Mouse (Mus musculus) embryonic facial prominence, embryonic 13.5 days (tissue): ENCODE data around the gene Fam160b1. TPM values are rescaled to one million over a fixed set of nuclear protein-coding genes. Genes with fewer than 3 reads are reported as not detected.
A peak's percentile ranks its signal among the peaks of the same experiment; 100 is the strongest.

Source experiments
- ATAC-seq: fragments of 200-750 bp; cut with Nextera tagmentation; 2 replicates; pipeline ENCODE4 v1.8.0; 2017; ENCODE audit warnings: low read depth; ENCODE audit not compliant: insufficient number of reproducible peaks, insufficient read depth, low FRiP score, low TSS enrichment
- H3K27ac ChIP-seq: fragments of 300-500 bp; sonication (generic); 2 replicates; pipeline ENCODE4 v1.5.1; 2015; ENCODE audit warnings: moderate library complexity, mild to moderate bottlenecking, inconsistent platforms
- H3K27me3 ChIP-seq: fragments of 300-500 bp; sonication (generic); 2 replicates; pipeline ENCODE4 v1.6.1; 2015; ENCODE audit warnings: mild to moderate bottlenecking, inconsistent platforms
- H3K36me3 ChIP-seq: fragments of 300-500 bp; sonication (generic); 2 replicates; pipeline ENCODE4 v1.6.1; 2015; ENCODE audit warnings: mild to moderate bottlenecking, inconsistent platforms
- H3K4me1 ChIP-seq: fragments of 300-500 bp; sonication (generic); 2 replicates; pipeline ENCODE4 v1.6.1; 2015; ENCODE audit warnings: inconsistent platforms
- H3K4me2 ChIP-seq: fragments of 300-500 bp; sonication (generic); 2 replicates; pipeline ENCODE4 v1.6.1; 2015; ENCODE audit warnings: moderate library complexity, mild to moderate bottlenecking, inconsistent platforms
- H3K4me3 ChIP-seq: fragments of 300-500 bp; sonication (generic); 2 replicates; pipeline ENCODE4 v1.5.1; 2015; ENCODE audit warnings: mild to moderate bottlenecking, inconsistent platforms
- H3K9ac ChIP-seq: fragments of 300-500 bp; sonication (generic); 2 replicates; pipeline ENCODE4 v1.6.1; 2015; ENCODE audit warnings: mild to moderate bottlenecking, inconsistent platforms
- H3K9me3 ChIP-seq: fragments of 300-500 bp; sonication (generic); 2 replicates; pipeline ENCODE4 v1.6.1; 2016; ENCODE audit warnings: inconsistent platforms
- WGBS: fragments of 180-500 bp; shearing (Covaris S2); methylation state at CpG from one replicate; pipeline ENCODE4 v1.1.7; 2015; ENCODE audit warnings: mixed read lengths; 5-methylcytosine and 5-hydroxymethylcytosine counted together
- polyA plus RNA-seq: library from polyadenylated mRNA; unstranded; fragments of >200 nt; fragmentation: Nextera tagmentation; extraction: Ambion mirVana; gene quantifications from 2 replicates; pipeline ENCODE4 v1.2.1, GENCODE M21; 2015

Gene Fam160b1
- polyA plus RNA-seq, 1 experiment from 2014 or later, result 15.2 TPM

DNA sequence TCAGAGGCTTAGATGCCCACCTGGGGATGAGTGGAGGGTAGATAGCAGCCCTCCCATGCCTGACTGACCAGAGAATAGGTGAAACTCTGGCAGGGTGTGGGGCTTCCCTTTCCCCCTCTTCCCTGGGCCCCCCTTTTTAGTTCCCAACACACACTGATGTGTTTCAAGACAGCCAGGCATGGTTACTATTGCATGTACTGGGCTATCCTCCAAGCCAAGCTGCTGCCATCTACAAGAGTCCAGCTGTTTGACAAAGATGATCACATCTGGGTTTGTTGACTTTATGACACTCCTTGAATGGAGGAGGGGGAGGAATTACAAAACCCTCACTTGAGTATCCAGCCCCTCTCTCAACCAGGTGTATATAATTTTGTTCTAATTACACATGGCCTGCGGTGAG is 47.5 kb downstream of the Fam160b1 start:
- ATAC-seq, result no peak
- no peaks in the 10 kb centered on the region for H3K27me3 ChIP-seq
- H3K36me3 ChIP-seq, result no peaks in the 10 kb centered on the region
- no peak overlapping the region for H3K27ac ChIP-seq
- H3K9ac ChIP-seq, result no peak overlapping the region
- no peak overlapping the region for H3K4me3 ChIP-seq
- H3K4me1 ChIP-seq, result peaks cover 26% of the 10 kb centered on the region
- WGBS, result 83% methylated on average over 1 of the region's 1 CpGs
- H3K9me3 ChIP-seq, result no peaks in the 10 kb centered on the region
- H3K4me2 ChIP-seq, result no peak overlapping the region

DNA sequence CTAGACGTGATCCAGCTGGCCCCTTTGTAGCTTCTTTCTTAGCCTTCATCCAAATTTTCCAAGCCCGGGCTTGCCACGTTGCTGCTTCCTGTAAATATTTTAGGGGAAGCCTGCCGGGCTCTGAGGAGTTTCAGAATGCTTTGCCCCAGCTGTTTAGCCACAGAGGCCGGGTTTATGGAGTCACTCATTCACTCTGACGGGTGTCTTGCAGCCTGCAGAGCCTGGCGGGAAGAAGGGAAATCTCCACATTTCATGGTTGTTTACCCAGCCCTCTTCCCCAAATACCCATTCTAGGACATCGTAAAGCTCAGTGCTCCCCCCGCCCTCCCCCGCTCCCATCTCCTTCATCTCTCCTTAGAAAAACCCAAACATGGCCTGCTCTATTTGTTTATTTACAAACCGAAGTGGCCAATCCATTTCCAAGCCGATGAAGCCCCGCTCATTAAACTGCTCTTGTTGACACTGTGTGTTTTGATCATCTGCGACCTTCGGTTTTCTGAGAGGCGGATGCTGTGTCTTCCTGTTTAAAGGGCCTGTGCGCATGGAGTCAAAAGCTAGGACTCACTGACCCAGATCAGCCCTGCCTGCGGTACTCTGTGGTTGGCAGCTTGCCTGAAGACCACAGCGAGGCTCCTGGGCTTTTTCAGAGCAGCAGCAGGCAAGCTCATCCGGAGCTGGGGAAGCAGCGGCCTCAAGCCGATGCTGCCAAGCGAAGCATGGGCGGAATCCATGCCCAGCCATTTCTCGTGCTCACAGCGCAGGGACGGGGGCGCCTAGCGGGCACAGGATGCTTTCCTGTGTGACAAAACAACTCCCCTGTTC is 51.1 kb downstream of the Fam160b1 start:
- H3K36me3 ChIP-seq, result no peaks in the 10 kb centered on the region
- ATAC-seq, result peak; percentile 62; the same call in 1 of the 2 replicates
- peak overlapping the region; percentile 91 for H3K27ac ChIP-seq
- no peaks in the 10 kb centered on the region for H3K9me3 ChIP-seq
- peak overlapping the region; percentile 53 for H3K4me2 ChIP-seq
- H3K9ac ChIP-seq, result peak overlapping the region; percentile 55; the same call in 1 of the 2 replicates
- WGBS, result 20% methylated on average over 29 of the region's 29 CpGs
- H3K4me1 ChIP-seq, result peaks cover 24% of the 10 kb centered on the region
- peak overlapping the region; percentile 9; the same call in 1 of the 2 replicates for H3K4me3 ChIP-seq
- H3K27me3 ChIP-seq, result no peaks in the 10 kb centered on the region

DNA sequence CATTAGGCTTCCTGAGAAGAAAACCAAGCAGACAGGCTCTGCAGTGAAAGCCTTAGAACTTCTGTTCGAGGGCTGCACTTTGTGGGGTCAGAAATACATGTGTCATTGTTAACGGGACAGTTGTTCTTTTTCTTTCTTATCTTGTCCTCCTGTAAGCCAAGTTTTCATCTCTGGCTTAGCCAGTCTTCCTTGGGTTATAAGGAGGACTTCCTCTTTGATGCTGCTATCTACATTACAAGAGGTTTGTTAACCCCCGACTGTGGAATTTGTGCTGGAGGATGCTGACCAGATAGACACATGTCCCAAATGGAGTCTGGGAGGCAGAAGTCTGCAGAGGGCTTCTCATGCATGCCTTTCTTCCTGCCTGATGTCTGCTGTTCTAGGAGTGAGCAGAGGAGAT is 52.7 kb downstream of the Fam160b1 start:
- Histone ChIP-seq H3K4me2 (no peak overlapping the region), H3K36me3 (no peaks in the 10 kb centered on the region), H3K4me1 (peaks cover 27% of the 10 kb centered on the region), H3K4me3 (no peak overlapping the region), H3K9me3 (no peaks in the 10 kb centered on the region), H3K9ac (no peak overlapping the region), H3K27me3 (0 out of 2 replicates have a peak, but pooled peaks cover under 1% of the 10 kb centered on the region), H3K27ac (peak overlapping the region; percentile 55; the same call in 1 of the 2 replicates)
- no peak for ATAC-seq
- WGBS, result 80% methylated on average over 3 of the region's 3 CpGs

DNA sequence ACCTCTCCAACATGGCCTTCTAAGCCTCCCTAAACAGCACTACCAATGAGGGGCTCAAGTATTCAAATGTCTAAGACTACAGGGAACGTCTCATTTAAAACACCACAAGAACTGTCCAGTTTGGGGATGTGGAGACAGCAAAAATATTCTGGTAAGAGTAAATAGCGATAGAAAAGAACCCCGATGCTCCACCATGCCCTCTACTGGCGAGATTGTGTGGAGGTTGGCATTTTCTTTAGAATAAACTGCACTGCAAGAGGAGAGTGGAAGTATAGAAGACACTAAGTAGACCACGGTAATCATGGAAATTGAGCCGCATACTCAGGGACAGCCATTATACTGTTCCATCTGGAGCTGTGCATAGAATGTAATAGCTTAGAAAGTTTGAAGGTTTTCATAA is 53.4 kb downstream of the Fam160b1 start:
- Histone ChIP-seq H3K4me1 (peaks cover 29% of the 10 kb centered on the region), H3K36me3 (no peaks in the 10 kb centered on the region), H3K4me2 (no peak overlapping the region), H3K27me3 (0 out of 2 replicates have a peak, but pooled peaks cover 4% of the 10 kb centered on the region), H3K4me3 (no peak overlapping the region), H3K9ac (no peak overlapping the region), H3K27ac (no peak overlapping the region), H3K9me3 (no peaks in the 10 kb centered on the region)
- ATAC-seq, result no peak
- 80% methylated on average over 6 of the region's 6 CpGs for WGBS

DNA sequence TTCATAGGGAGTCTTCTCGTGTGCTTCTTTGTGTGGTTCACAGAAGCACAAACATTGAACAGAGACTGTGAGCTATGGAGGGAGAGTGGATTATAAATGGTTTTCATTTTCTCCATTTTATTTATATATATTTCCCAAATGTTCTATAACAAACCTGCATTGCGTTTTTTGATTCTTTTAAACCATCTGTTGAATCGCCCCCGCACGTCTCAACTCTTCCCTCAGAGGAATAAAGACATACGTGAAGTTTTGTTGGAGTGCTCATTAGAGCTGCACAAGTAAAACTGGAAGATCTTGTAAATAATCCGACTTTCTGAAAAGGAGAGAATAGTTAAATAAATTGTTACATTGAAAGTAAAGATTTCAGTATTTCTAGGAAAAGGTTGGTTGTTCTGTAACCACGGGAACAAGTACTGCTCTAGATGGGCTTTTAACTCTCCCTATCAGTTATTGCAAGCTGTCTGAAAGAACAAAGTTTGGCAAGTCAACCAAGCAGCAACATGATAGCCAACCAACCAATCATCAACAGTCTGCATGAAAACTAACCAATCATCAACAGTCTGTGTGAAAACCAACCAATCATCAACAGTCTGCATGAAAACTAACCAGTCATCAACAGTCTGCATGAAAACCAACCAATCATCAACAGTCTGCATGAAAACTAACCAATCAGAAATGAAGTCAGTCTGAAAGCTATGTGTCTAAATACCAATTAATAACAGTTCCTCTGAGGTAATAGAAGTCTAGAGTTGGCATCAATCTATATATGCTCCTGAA is 54.7 kb downstream of the Fam160b1 start:
- Histone ChIP-seq H3K4me2 (no peak overlapping the region), H3K9me3 (no peaks in the 10 kb centered on the region), H3K4me3 (no peak overlapping the region), H3K9ac (no peak overlapping the region), H3K27ac (no peak overlapping the region), H3K36me3 (no peaks in the 10 kb centered on the region), H3K4me1 (peaks cover 29% of the 10 kb centered on the region), H3K27me3 (0 out of 2 replicates have a peak, but pooled peaks cover 4% of the 10 kb centered on the region)
- ATAC-seq, result no peak
- 77% methylated on average over 8 of the region's 8 CpGs for WGBS

DNA sequence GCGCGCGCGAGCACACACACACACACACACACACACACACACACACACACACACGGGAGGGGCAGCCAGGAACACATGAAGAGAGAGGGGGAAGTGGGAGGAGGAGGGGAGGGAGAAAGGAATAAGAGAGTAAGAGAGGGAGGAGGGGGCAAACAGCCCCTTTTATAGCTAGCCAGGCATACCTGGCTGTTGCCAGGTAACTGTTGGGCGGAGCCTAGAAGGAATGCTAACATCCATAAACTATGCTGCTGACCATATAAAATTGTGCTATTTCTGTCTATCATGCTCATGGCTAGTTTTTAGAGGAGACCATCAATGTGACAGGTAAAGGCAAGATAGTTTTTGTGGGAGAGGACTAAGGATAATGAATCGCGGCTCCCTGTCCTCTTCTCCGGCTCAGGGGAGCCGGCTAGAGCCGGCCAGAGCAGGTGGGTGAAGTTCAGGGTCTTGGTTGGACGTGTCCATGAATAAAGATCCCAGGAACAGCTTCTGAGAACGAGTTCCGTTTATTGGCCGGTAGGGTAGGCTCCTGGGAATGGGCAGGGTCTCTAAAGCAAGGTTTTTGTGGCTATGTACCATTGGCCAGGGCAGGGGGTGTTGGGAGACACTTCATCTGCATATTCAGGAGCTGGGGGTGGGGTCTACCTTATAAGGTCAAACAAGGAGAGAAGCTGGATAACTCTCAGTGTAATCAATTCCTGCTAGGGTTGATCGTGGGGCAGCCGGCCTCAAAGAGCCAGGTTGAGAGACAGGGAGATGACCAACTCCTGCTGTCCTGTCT is 57.5 kb downstream of the Fam160b1 start:
- no peaks in the 10 kb centered on the region for H3K36me3 ChIP-seq
- no peak for ATAC-seq
- H3K27me3 ChIP-seq, result 0 out of 2 replicates have a peak, but pooled peaks cover 4% of the 10 kb centered on the region
- H3K4me3 ChIP-seq, result 0 out of 2 replicates have a peak overlapping the region, but pooled peaks have one; percentile 6
- peaks cover 9% of the 10 kb centered on the region for H3K4me1 ChIP-seq
- H3K9me3 ChIP-seq, result no peaks in the 10 kb centered on the region
- peak overlapping the region; percentile 40 for H3K4me2 ChIP-seq
- H3K9ac ChIP-seq, result no peak overlapping the region
- WGBS, result 11% methylated on average over 12 of the region's 17 CpGs
- no peak overlapping the region for H3K27ac ChIP-seq

DNA sequence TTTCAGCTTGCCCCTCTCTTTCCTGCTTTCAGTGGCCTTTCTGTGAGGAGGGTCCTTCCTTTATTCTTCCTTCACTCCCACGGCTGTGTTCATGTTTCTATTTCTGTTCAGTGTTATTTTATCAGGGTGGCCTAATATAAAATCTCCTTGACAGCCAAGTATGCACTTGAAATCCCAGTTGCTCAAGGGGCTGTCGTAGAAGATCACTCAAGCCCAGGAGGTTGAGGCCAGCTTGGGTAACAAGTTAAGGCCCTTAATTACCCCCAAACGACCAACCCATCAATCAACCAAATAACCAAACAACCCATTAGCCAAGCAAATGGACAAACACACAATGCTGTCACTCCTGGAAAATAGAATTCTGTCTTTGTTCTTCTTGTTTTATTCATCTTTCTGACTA is 62.9 kb downstream of the Fam160b1 start:
- no peak for ATAC-seq
- H3K36me3 ChIP-seq, result no peaks in the 10 kb centered on the region
- no peak overlapping the region for H3K4me3 ChIP-seq
- H3K9ac ChIP-seq, result no peak overlapping the region
- no peaks in the 10 kb centered on the region for H3K9me3 ChIP-seq
- H3K4me2 ChIP-seq, result no peak overlapping the region
- H3K27ac ChIP-seq, result no peak overlapping the region
- H3K4me1 ChIP-seq, result no peaks in the 10 kb centered on the region
- 0 out of 2 replicates have a peak, but pooled peaks cover 1% of the 10 kb centered on the region for H3K27me3 ChIP-seq
- 25% methylated on average over 3 of the region's 3 CpGs for WGBS

DNA sequence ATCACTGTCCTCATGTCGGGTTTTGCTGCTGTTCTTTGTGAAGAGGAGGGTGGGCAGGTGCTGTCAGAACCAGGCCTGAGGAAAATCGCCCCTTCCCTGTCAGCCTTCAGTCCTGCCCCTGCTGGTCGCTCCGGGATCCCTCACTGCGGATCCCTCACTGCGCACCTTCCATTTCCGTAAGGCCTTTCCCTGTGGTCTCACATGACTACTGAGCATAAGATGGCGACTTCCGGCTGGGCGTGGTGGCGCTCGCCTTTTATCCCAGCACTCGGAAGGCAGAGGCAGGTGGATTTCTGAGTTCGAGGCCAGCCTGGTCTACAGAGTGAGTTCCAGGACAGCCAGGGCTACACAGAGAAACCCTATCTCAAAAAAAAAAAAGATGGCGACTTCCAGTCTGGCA is 64.8 kb downstream of the Fam160b1 start:
- no peaks in the 10 kb centered on the region for H3K9me3 ChIP-seq
- H3K36me3 ChIP-seq, result no peaks in the 10 kb centered on the region
- H3K4me1 ChIP-seq, result peaks cover 5% of the 10 kb centered on the region; the same call in 1 of the 2 replicates
- H3K27me3 ChIP-seq, result no peaks in the 10 kb centered on the region
- H3K4me3 ChIP-seq, result no peak overlapping the region
- H3K9ac ChIP-seq, result no peak overlapping the region
- ATAC-seq, result no peak
- no peak overlapping the region for H3K27ac ChIP-seq
- WGBS, result 98% methylated on average over 15 of the region's 15 CpGs
- no peak overlapping the region for H3K4me2 ChIP-seq

DNA sequence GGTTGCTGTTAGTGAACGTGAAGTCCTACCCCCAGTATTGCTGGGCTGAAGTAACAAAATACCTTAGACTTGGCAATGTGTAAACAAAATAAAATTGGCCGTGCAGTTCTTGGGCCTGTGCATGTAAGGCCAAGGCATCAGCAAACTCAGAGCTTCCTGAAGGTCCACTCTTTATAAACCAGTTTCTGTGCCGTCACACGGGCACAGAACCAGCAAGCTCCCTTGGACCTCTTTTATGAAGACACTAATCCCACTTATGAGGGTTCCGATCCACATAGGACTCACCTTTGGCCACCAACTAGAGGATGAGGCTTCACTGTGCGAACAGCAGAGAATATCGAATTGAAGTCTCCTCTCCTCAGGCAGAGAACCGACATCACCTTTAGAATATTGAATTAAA is 66.4 kb downstream of the Fam160b1 start:
- Histone ChIP-seq H3K36me3 (no peaks in the 10 kb centered on the region), H3K4me1 (peaks cover 6% of the 10 kb centered on the region; the same call in 1 of the 2 replicates), H3K9me3 (no peaks in the 10 kb centered on the region), H3K27me3 (no peaks in the 10 kb centered on the region), H3K4me3 (no peak overlapping the region), H3K27ac (no peak overlapping the region), H3K9ac (no peak overlapping the region), H3K4me2 (no peak overlapping the region)
- WGBS, result 88% methylated on average over 8 of the region's 8 CpGs
- ATAC-seq, result no peak

DNA sequence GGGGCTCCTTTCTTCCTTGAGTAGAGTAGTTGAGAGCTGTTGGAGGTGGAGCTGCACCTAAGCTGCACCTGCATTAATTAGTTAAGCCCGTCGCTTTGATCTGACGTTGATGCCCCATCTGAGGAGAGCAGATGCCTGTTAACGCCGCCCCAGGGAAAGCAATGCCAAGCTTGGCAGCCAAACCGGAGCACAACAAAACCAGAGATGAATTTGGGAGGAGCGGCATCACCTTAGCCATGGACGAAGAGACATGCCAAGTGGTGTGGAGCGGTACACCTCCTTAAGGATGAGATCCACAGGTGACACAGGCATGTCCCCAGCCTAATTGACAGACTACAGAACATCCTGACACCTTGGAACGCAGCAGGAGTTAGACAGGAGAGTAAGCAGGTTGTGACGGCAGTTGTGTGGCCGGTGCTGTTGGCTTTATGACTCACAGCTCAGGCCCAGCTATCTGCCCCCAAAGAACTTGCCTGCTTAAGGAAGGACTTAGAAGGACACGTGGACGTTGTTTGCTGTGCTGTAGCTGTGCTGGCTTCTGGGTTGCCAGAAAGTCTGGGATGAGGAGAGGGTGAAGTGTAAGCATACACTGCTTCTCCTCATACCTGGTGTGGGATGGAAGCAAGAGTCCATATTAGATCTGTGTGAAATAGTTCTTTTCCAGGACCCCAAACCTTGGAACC is 67.4 kb downstream of the Fam160b1 start:
- Histone ChIP-seq H3K9ac (no peak overlapping the region), H3K4me3 (no peak overlapping the region), H3K27ac (no peak overlapping the region), H3K4me1 (peaks cover 10% of the 10 kb centered on the region; the same call in 1 of the 2 replicates), H3K36me3 (no peaks in the 10 kb centered on the region), H3K9me3 (no peaks in the 10 kb centered on the region), H3K4me2 (no peak overlapping the region), H3K27me3 (no peaks in the 10 kb centered on the region)
- 71% methylated on average over 14 of the region's 14 CpGs for WGBS
- no peak for ATAC-seq

DNA sequence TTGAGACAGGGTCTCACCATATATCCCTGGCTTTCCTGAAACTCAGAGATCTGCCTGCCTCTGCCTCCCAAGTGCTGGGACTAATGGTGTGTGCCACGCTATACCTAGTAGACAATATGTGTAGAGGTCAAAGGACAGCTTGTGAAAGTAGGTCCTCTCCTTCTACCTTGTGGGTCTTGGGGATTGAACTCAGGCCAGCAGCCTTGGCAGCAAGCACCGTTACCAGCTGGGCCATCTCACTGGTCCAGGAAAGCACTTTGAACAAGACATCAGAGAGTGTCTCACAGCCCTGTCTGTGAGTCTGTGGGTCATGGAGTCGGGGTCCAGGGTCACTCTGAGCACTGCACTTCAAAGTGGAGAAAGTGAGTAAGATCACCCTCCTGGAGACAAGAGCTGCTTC is 68.2 kb downstream of the Fam160b1 start:
- H3K4me3 ChIP-seq, result no peak overlapping the region
- no peaks in the 10 kb centered on the region for H3K9me3 ChIP-seq
- WGBS, result 90% methylated on average over 3 of the region's 3 CpGs
- H3K27me3 ChIP-seq, result no peaks in the 10 kb centered on the region
- peaks cover 10% of the 10 kb centered on the region; the same call in 1 of the 2 replicates for H3K4me1 ChIP-seq
- H3K9ac ChIP-seq, result no peak overlapping the region
- H3K36me3 ChIP-seq, result no peaks in the 10 kb centered on the region
- H3K4me2 ChIP-seq, result no peak overlapping the region
- ATAC-seq, result no peak
- H3K27ac ChIP-seq, result no peak overlapping the region
